Mouse (Mus musculus): Measurements from ENCODE around the gene Ssu72. TPM values are rescaled to one million over a fixed set of nuclear protein-coding genes. Genes with fewer than 3 reads are reported as not detected.
"Not testable (repeated sequence)": the region's sequence is repeated elsewhere in the genome, so short reads cannot be mapped to it uniquely, and the experiment has no call there.

Ssu72 gene
- total and polyA plus RNA-seq, 3 experiments = 140 to 267 (median 170) TPM

DNA sequence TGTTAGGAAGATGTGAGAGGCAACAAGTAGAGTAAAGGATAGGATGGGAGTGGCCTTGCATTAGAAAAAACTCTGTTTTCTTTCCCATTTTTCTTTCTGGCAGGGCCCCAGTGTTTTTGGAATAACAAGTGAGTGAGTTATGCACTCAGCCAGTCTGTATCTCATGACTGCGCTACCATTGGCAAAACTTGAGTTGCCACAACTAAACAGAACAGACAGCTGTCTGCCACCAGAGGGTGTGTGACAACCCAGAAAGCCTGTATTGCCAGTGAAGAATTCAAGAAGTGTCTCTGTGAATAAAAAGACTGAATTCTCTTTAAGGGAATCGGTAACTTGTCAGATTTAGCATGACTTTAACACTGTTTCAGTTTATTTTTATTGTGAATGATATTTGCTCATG, 28.6 kb upstream of the Ssu72 start:
- Histone ChIP-seq H3K9me3 (replicated peaks; ENCODE audit: insufficient read depth, low read length) (no peaks in the 10 kb centered on the region), H3K27me3 (ENCODE audit: control insufficient read depth in 1 of 2, insufficient read depth in 2 of 2, low read length in 2 of 2) (no peaks in the 10 kb centered on the region), H3K4me3 (ENCODE audit: control insufficient read depth in 1 of 2, insufficient read depth in 1 of 2, low read depth in 2 of 2, low read length in 2 of 2) (no peak overlapping the region), H3K27ac (ENCODE audit: control insufficient read depth, low read depth, low read length) (no peak overlapping the region), H3K79me2 (ENCODE audit: control insufficient read depth, insufficient read depth, low read length, poor library complexity) (no peaks in the 10 kb centered on the region), H3K4me1 (ENCODE audit: control insufficient read depth in 1 of 2, insufficient read depth in 2 of 2, low read length in 2 of 2) (no peaks in the 10 kb centered on the region), H3K9ac (ENCODE audit: control insufficient read depth, low read depth, low read length, poor library complexity, severe bottlenecking) (no peak overlapping the region), H3K36me3 (ENCODE audit: control insufficient read depth in 1 of 2, insufficient read depth in 2 of 2, low read length in 2 of 2) (no peaks in the 10 kb centered on the region)
- DNase-seq (ENCODE audit: low read depth, low spot score) = peak; percentile 40
- no peak for TF ChIP-seq ELF1 (IDR thresholded peaks at IDR 0.05; ENCODE audit: low read depth, low read length)
- no peak for TF ChIP-seq MAZ (IDR thresholded peaks at IDR 0.05; ENCODE audit: low read depth, low read length)
- TF ChIP-seq SMC3 (IDR thresholded peaks at IDR 0.05; ENCODE audit: low read depth, low read length) = peak; percentile 40
- TF ChIP-seq ZNF384 (IDR thresholded peaks at IDR 0.05; ENCODE audit: low read depth, low read length) = no peak
- peak; percentile 13 to 36 (median 22); a peak in 3 of 6 replicates for TF ChIP-seq CTCF (IDR thresholded peaks at IDR 0.05 in 2 of 3, conservative IDR thresholded peaks at IDR 0.05 in 1 of 3; ENCODE audit: control insufficient read depth in 1 of 3, insufficient read depth in 1 of 3, low read depth in 2 of 3, low read length in 3 of 3, poor library complexity in 1 of 3, severe bottlenecking in 1 of 3)

DNA sequence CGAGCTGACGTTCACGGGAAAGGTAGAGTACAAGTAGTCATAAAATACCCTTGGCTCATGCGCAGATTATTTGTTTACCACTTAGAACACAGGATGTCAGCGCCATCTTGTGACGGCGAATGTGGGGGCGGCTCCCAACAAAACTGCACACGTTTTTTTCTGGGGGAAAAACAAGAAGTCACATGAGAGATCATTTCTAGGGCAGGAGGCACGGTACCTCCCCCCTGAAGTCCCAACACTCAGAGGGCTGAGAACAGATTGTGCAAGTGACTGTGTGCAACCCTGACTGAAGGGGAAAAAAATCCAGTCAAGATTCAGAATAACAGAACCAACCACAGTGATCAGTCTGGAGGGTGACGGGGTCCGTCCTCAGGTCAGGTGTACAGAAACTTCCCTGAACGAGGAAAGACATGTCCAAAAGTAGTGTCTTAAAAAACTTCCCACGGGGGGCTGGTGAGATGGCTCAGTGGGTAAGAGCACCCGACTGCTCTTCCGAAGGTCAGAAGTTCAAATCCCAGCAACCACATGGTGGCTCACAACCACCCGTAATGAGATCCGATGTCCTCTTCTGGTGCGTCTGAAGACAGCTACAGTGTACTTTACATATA, 20.8 kb upstream of the Ssu72 start:
- TF ChIP-seq MAX (IDR thresholded peaks at IDR 0.05; ENCODE audit: low read length) (peak; percentile 79), ETS1 (IDR thresholded peaks at IDR 0.05; ENCODE audit: low read depth, low read length) (peak; percentile 73; the same call in 1 of the 2 replicates), MXI1 (IDR thresholded peaks at IDR 0.05; ENCODE audit: low read depth, low read length) (peak; percentile 90), ZNF384 (IDR thresholded peaks at IDR 0.05; ENCODE audit: low read depth, low read length) (peak; percentile 56; the same call in 1 of the 2 replicates), MYC (IDR thresholded peaks at IDR 0.05; ENCODE audit: low read depth, low read length) (peak; percentile 47; the same call in 1 of the 2 replicates), TBP (IDR thresholded peaks at IDR 0.05; ENCODE audit: low read depth, low read length) (peak; percentile 78), SIN3A (IDR thresholded peaks at IDR 0.05; ENCODE audit: low read length) (peak; percentile 79), HCFC1 (IDR thresholded peaks at IDR 0.05; ENCODE audit: low read depth, low read length) (peak; percentile 67), BHLHE40 (IDR thresholded peaks at IDR 0.05; ENCODE audit: borderline replicate concordance, low read depth, low read length) (peak; percentile 77; the same call in 1 of the 2 replicates), USF1 (IDR thresholded peaks at IDR 0.05; ENCODE audit: low read depth, low read length) (peak; percentile 77), NRF1 (IDR thresholded peaks at IDR 0.05; ENCODE audit: insufficient read depth, low read depth, low read length, poor library complexity, severe bottlenecking) (peak; percentile 23; the same call in 1 of the 2 replicates)
- H3K27ac ChIP-seq (ENCODE audit: control insufficient read depth, low read depth, low read length) = peak overlapping the region; percentile 62
- H3K9me3 ChIP-seq (replicated peaks; ENCODE audit: insufficient read depth, low read length); H3K27me3 ChIP-seq (ENCODE audit: control insufficient read depth in 1 of 2, insufficient read depth in 2 of 2, low read length in 2 of 2); H3K4me1 ChIP-seq (ENCODE audit: control insufficient read depth in 1 of 2, insufficient read depth in 2 of 2, low read length in 2 of 2); H3K79me2 ChIP-seq (ENCODE audit: control insufficient read depth, insufficient read depth, low read length, poor library complexity); H3K36me3 ChIP-seq (ENCODE audit: control insufficient read depth in 1 of 2, insufficient read depth in 2 of 2, low read length in 2 of 2): not testable (repeated sequence)
- peak overlapping the region; percentile 50 to 76 for H3K4me3 ChIP-seq (ENCODE audit: control insufficient read depth in 1 of 2, insufficient read depth in 1 of 2, low read depth in 2 of 2, low read length in 2 of 2)
- H3K9ac ChIP-seq (ENCODE audit: control insufficient read depth, low read depth, low read length, poor library complexity, severe bottlenecking) = peak overlapping the region; percentile 78
- DNase-seq (ENCODE audit: low read depth, low spot score) = peak; percentile 89

DNA sequence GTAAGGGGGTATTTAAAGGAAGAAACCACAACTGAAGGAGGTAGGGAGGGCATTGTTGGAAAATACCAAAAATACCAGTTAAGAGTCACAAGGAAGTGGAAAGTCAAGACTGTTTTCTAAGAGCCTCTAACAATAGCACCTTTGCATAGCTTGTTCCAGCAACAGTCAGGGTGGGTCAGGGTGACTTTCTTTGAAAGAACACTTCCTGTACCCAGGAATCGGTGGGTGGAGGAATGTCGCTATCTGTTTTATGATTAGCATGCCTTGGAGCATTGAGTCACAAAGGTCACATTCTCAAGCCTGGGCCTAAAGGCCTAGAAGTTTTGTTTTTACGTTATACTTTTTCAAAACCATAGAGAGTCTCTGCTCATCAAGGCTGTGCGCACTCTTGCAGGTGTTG, 16.8 kb upstream of the Ssu72 start:
- not testable (repeated sequence) for H3K4me3 ChIP-seq (ENCODE audit: control insufficient read depth in 1 of 2, insufficient read depth in 1 of 2, low read depth in 2 of 2, low read length in 2 of 2); H3K27ac ChIP-seq (ENCODE audit: control insufficient read depth, low read depth, low read length); H3K79me2 ChIP-seq (ENCODE audit: control insufficient read depth, insufficient read depth, low read length, poor library complexity); H3K9me3 ChIP-seq (replicated peaks; ENCODE audit: insufficient read depth, low read length); H3K27me3 ChIP-seq (ENCODE audit: control insufficient read depth in 1 of 2, insufficient read depth in 2 of 2, low read length in 2 of 2); H3K9ac ChIP-seq (ENCODE audit: control insufficient read depth, low read depth, low read length, poor library complexity, severe bottlenecking); H3K36me3 ChIP-seq (ENCODE audit: control insufficient read depth in 1 of 2, insufficient read depth in 2 of 2, low read length in 2 of 2); DNase-seq (ENCODE audit: low read depth, low spot score); H3K4me1 ChIP-seq (ENCODE audit: control insufficient read depth in 1 of 2, insufficient read depth in 2 of 2, low read length in 2 of 2)

Measured in MEL (cell line).